8 mouse cellular contexts compared by ENCODE assay signal in the genomic region with DNA sequence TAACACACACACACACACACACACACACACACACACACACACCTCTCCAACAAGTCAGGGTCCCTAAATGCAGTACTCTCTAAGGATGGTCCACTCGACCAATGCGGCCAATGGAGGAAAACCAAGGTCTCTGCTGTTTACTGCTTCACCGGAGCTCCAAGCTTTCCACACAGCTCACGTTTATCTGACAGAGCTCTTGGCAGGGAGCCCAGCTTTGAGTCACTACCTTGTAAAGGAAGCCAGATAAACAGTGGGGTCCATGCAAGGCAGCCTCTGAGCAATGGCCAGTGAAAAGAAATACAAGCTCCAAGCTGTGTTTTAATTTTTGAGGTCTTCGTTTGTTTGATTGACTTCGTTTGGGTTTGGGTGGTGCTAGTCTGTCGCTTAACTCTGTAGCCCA.
DNase-seq lines count a peak whose midpoint lies in the region; ATAC-seq and TF ChIP-seq lines count a peak whose summit lies in the region.

No protein-coding gene starts in this region.

- H3K27ac ChIP-seq in liver, embryonic 14.5 days = no peak overlapping the region

- peaks cover 0 to 12% of the 10 kb centered on the region in 2 experiments; a peak in 2 of 4 replicates for H3K4me1 ChIP-seq in liver, embryonic 14.5 days (replicated peaks; ENCODE audit: control insufficient read depth in 2 of 2, insufficient read depth in 2 of 2, low read length in 1 of 2)

- no peaks in the 10 kb centered on the region for H3K27me3 ChIP-seq in liver, embryonic 14.5 days (ENCODE audit: control insufficient read depth, insufficient read depth, low read length)

- H3K9ac ChIP-seq in liver, embryonic 14.5 days (replicated peaks) = no peak overlapping the region

- no peak overlapping the region for H3K4me2 ChIP-seq in liver, embryonic 14.5 days (ENCODE audit: low read depth)

- TF ChIP-seq EP300 in liver, embryonic 14.5 days (IDR thresholded peaks at IDR 0.05; ENCODE audit: low read depth) = no peak

- TF ChIP-seq POLR2A in brain, embryonic 14.5 days (IDR thresholded peaks at IDR 0.05; ENCODE audit: borderline replicate concordance, extremely low read depth, insufficient read depth, insufficient read length, poor library complexity, severe bottlenecking) = no peak

- WGBS in liver, embryonic 14.5 days (ENCODE audit: insufficient replicate concordance) = 40% methylated on average over 7 of the region's 7 CpGs

- ATAC-seq in frontal cortex, adult (ENCODE audit: low TSS enrichment) = no peak
- peak; percentile 59; the same call in 1 of the 2 replicates for ATAC-seq in liver, embryonic 14.5 days (ENCODE audit: insufficient read depth)

- no peaks in the 10 kb centered on the region for H3K9me3 ChIP-seq in liver, embryonic 14.5 days (ENCODE audit: control insufficient read depth, low read length)

- H3K36me3 ChIP-seq in liver, embryonic 14.5 days (replicated peaks; ENCODE audit: control insufficient read depth, insufficient read depth, low read depth) = no peaks in the 10 kb centered on the region

- peak; percentile 19 to 60 for DNase-seq in frontal cortex, adult 2 months (ENCODE audit: extremely low spot score in 1 of 2, low spot score in 1 of 2)
- peak; percentile 94 for DNase-seq in brain, embryonic 14.5 days (ENCODE audit: low read depth)
- DNase-seq in heart, adult 18-20 months = peak; percentile 81 to 87
- peak; percentile 65 for DNase-seq in kidney, adult 18-20 months
- DNase-seq in liver, embryonic 14.5 days (ENCODE audit: low read depth in 3 of 3, low spot score in 3 of 3) = peak; percentile 35 to 48 (median 39)
- DNase-seq in right cerebral cortex, adult 18-20 months = peak; percentile 42
- DNase-seq in natural killer cell, adult 2 months (ENCODE audit: low spot score in 2 of 2) = no peak

- H3K4me3 ChIP-seq in liver, embryonic 14.5 days (ENCODE audit: insufficient read depth in 1 of 2, low read depth in 2 of 2, low read length in 2 of 2) = no peak overlapping the region

- no peak for TF ChIP-seq CTCF in brain, embryonic 14.5 days (IDR thresholded peaks at IDR 0.05; ENCODE audit: borderline replicate concordance, extremely low read depth, insufficient read depth, insufficient read length)
- TF ChIP-seq CTCF in liver, embryonic 14.5 days (IDR thresholded peaks at IDR 0.05; ENCODE audit: low read depth) = no peak

Comparison
In these comparisons a context has a peak if more than half of its experiments do, and no peak if none do; other contexts are left out.
1. DNase-seq: peak in frontal cortex, adult 2 months (2 of 2), brain, embryonic 14.5 days (single experiment), heart, adult 18-20 months (2 of 2), kidney, adult 18-20 months (single experiment), liver, embryonic 14.5 days (3 of 3) and right cerebral cortex, adult 18-20 months (single experiment); none in natural killer cell, adult 2 months (0 of 2).